Mouse (Mus musculus): ENCODE results near the gene Tmem143. TPM values are rescaled to one million over a fixed set of nuclear protein-coding genes. Genes with fewer than 3 reads are reported as not detected.

The Tmem143 gene
- polyA plus RNA-seq, 1 experiment from 2014 or later = 4.6 TPM

- Histone ChIP-seq H3K9ac (ENCODE audit: low read depth, low read length) (peak overlapping the region; percentile 72), H3K9me3 (ENCODE audit: control insufficient read depth, low read length) (no peaks in the 10 kb centered on the region), H3K4me1 (replicated peaks; ENCODE audit: control insufficient read depth, insufficient read depth, low read length) (peaks cover 15% of the 10 kb centered on the region), H3K4me3 (ENCODE audit: low read depth, low read length) (peak overlapping the region; percentile 46), H3K27ac (ENCODE audit: low read depth, low read length) (peak overlapping the region; percentile 8; the same call in 1 of the 2 replicates), H3K4me2 (replicated peaks; ENCODE audit: low read depth, low read length) (peak overlapping the region; percentile 69), H3K27me3 (ENCODE audit: control insufficient read depth, insufficient read depth, low read length) (peaks cover 38% of the 10 kb centered on the region), H3K36me3 (ENCODE audit: control insufficient read depth, insufficient read depth, low read length) (no peaks in the 10 kb centered on the region)
- peak; percentile 63 for ATAC-seq (ENCODE audit: low FRiP score)
- DNase-seq (ENCODE audit: low spot score) = peak; percentile 95
- under 1% methylated on average over 110 of the region's 117 CpGs for WGBS
Measured at GRCm38 (mm10) chr7:45865925-45866910, 30.5 kb upstream of the Tmem143 start.

- H3K4me2 ChIP-seq (replicated peaks; ENCODE audit: low read depth, low read length) = peak overlapping the region; percentile 6; the same call in 1 of the 2 replicates
- ATAC-seq (ENCODE audit: low FRiP score) (peak; percentile 7; the same call in 1 of the 2 replicates), DNase-seq (ENCODE audit: low spot score) (peak; percentile 45)
- H3K4me3 ChIP-seq (ENCODE audit: low read depth, low read length) = no peak overlapping the region
- peaks cover 39% of the 10 kb centered on the region for H3K27me3 ChIP-seq (ENCODE audit: control insufficient read depth, insufficient read depth, low read length)
- H3K9me3 ChIP-seq (ENCODE audit: control insufficient read depth, low read length) = no peaks in the 10 kb centered on the region
- 12% methylated on average over 2 of the region's 2 CpGs for WGBS
- no peaks in the 10 kb centered on the region for H3K36me3 ChIP-seq (ENCODE audit: control insufficient read depth, insufficient read depth, low read length)
- no peak overlapping the region for H3K27ac ChIP-seq (ENCODE audit: low read depth, low read length)
- H3K4me1 ChIP-seq (replicated peaks; ENCODE audit: control insufficient read depth, insufficient read depth, low read length) = peaks cover 15% of the 10 kb centered on the region
- 0 out of 2 replicates have a peak overlapping the region, but pooled peaks have one; percentile 20 for H3K9ac ChIP-seq (ENCODE audit: low read depth, low read length)
Measured at GRCm38 (mm10) chr7:45867871-45868270, 28.9 kb upstream of the Tmem143 start.

GRCm38 (mm10) chr7:45869107-45869670 lies 27.6 kb upstream of the Tmem143 start:
- no peaks in the 10 kb centered on the region for H3K36me3 ChIP-seq (ENCODE audit: control insufficient read depth, insufficient read depth, low read length)
- H3K4me1 ChIP-seq (replicated peaks; ENCODE audit: control insufficient read depth, insufficient read depth, low read length) = peaks cover 15% of the 10 kb centered on the region

DNA sequence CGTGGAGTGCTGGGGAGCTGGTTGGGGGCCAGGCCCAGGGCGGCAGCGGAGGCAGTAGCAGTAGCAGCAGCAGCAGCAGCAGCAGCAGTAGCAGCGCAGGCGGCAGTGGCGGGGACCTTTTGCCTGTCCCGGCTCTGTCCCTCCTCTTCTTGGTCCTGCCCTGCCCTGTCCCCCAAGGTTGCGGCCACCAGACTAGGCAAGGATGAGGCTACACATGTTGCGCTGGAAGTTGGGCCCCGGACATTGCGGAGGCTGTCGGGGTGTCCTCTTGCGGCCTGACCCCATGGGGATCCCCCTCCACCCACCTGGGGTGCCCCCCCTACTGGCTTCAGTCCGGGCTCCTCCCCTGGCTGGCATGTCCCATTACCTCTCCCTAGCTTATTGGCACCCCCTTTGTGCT lies 27.0 kb upstream of the Tmem143 start:
- H3K27me3 ChIP-seq (ENCODE audit: control insufficient read depth, insufficient read depth, low read length) = peaks cover 39% of the 10 kb centered on the region
- no peak overlapping the region for H3K27ac ChIP-seq (ENCODE audit: low read depth, low read length)
- WGBS = under 1% methylated on average over 13 of the region's 14 CpGs
- peak; percentile 27 for DNase-seq (ENCODE audit: low spot score)
- peak overlapping the region; percentile 56 for H3K4me2 ChIP-seq (replicated peaks; ENCODE audit: low read depth, low read length)
- H3K4me3 ChIP-seq (ENCODE audit: low read depth, low read length) = peak overlapping the region; percentile 28
- peak overlapping the region; percentile 50 for H3K9ac ChIP-seq (ENCODE audit: low read depth, low read length)
- H3K4me1 ChIP-seq (replicated peaks; ENCODE audit: control insufficient read depth, insufficient read depth, low read length) = peaks cover 15% of the 10 kb centered on the region
- H3K9me3 ChIP-seq (ENCODE audit: control insufficient read depth, low read length) = no peaks in the 10 kb centered on the region
- ATAC-seq (ENCODE audit: low FRiP score) = no peak
- no peaks in the 10 kb centered on the region for H3K36me3 ChIP-seq (ENCODE audit: control insufficient read depth, insufficient read depth, low read length)

More at GRCm38 (mm10) chr7:45869107-45869670, 27.6 kb upstream of the Tmem143 start:
- Histone ChIP-seq H3K4me2 (replicated peaks; ENCODE audit: low read depth, low read length) (peak overlapping the region; percentile 56), H3K9me3 (ENCODE audit: control insufficient read depth, low read length) (no peaks in the 10 kb centered on the region), H3K4me3 (ENCODE audit: low read depth, low read length) (peak overlapping the region; percentile 28), H3K27ac (ENCODE audit: low read depth, low read length) (no peak overlapping the region), H3K9ac (ENCODE audit: low read depth, low read length) (peak overlapping the region; percentile 50), H3K27me3 (ENCODE audit: control insufficient read depth, insufficient read depth, low read length) (peaks cover 39% of the 10 kb centered on the region)
- WGBS = 14% methylated on average over 8 of the region's 8 CpGs
- ATAC-seq (ENCODE audit: low FRiP score) = no peak
- peak; percentile 42 for DNase-seq (ENCODE audit: low spot score)

DNA sequence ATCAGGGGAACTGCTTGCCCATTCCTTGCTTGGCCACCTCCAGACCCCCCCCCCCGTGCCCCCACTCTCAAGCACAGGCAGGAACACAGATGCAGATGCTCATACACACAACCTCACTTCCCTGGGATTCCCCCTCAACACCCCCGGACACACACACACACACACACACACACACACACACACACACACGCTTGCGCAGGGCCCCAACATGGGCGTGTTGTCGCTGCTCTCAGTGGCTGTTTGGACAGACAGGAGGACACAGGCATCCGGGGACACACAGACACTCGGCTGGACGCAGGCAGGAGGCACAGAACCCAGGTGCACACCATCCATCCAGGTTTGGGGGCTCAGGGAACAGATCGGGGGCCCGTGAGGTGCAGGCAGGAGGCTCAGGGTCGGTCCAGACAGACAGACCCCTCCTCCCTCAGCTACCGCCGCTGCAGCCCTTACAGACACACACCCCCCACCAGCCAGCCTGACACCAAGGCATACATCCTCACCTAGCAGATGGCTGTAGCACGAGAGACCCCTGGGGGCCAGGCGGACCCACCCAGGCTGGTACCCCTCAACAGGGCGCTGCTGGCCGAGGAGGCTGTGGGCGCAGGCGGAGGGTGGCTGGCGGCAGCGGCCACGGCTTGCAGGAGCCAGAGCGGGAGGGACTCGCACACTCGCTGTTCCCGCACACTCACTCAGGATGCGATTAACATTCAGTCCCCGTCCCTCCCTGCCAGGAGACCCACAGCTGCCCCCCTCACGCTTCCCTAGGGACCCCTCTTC lies 26.3 kb upstream of the Tmem143 start:
- H3K27ac ChIP-seq (ENCODE audit: low read depth, low read length) = 0 out of 2 replicates have a peak overlapping the region, but pooled peaks have one; percentile 17
- peaks cover 15% of the 10 kb centered on the region for H3K4me1 ChIP-seq (replicated peaks; ENCODE audit: control insufficient read depth, insufficient read depth, low read length)
- DNase-seq (ENCODE audit: low spot score) = peak; percentile 48

GRCm38 (mm10) chr7:45872624-45873023 lies 24.1 kb upstream of the Tmem143 start, which contains the start of gene Kdelr1:
Kdelr1 (plus strand) TSS chr7:45872772.
- peaks cover 29% of the 10 kb centered on the region for H3K27me3 ChIP-seq (ENCODE audit: control insufficient read depth, insufficient read depth, low read length)
- DNase-seq (ENCODE audit: low spot score) = peak; percentile 96
- H3K9ac ChIP-seq (ENCODE audit: low read depth, low read length) = peak within 1 kb of the TSS; percentile 93
- H3K27ac ChIP-seq (ENCODE audit: low read depth, low read length) = peak within 1 kb of the TSS; percentile 65
- H3K9me3 ChIP-seq (ENCODE audit: control insufficient read depth, low read length) = no peaks in the 10 kb centered on the region
- peaks cover 5% of the 10 kb centered on the region; the same call in 1 of the 2 replicates for H3K36me3 ChIP-seq (ENCODE audit: control insufficient read depth, insufficient read depth, low read length)
- H3K4me3 ChIP-seq (ENCODE audit: low read depth, low read length) = peak within 1 kb of the TSS; percentile 79
- ATAC-seq (ENCODE audit: low FRiP score) = peak; percentile 76
- peaks cover 15% of the 10 kb centered on the region for H3K4me1 ChIP-seq (replicated peaks; ENCODE audit: control insufficient read depth, insufficient read depth, low read length)
- 1% methylated on average over 16 of the region's 18 CpGs for WGBS
- peak within 1 kb of the TSS; percentile 79 for H3K4me2 ChIP-seq (replicated peaks; ENCODE audit: low read depth, low read length)

More for the DNA sequence above, 26.3 kb upstream of the Tmem143 start:
- H3K27me3 ChIP-seq (ENCODE audit: control insufficient read depth, insufficient read depth, low read length) = peaks cover 39% of the 10 kb centered on the region
- H3K9ac ChIP-seq (ENCODE audit: low read depth, low read length) = peak overlapping the region; percentile 45
- under 1% methylated on average over 26 of the region's 30 CpGs for WGBS
- peak overlapping the region; percentile 28 for H3K4me3 ChIP-seq (ENCODE audit: low read depth, low read length)
- no peak for ATAC-seq (ENCODE audit: low FRiP score)
- no peaks in the 10 kb centered on the region for H3K36me3 ChIP-seq (ENCODE audit: control insufficient read depth, insufficient read depth, low read length)
- no peaks in the 10 kb centered on the region for H3K9me3 ChIP-seq (ENCODE audit: control insufficient read depth, low read length)
- peak overlapping the region; percentile 56 for H3K4me2 ChIP-seq (replicated peaks; ENCODE audit: low read depth, low read length)

GRCm38 (mm10) chr7:45873061-45873947 lies 23.4 kb upstream of the Tmem143 start:
- Histone ChIP-seq H3K9ac (ENCODE audit: low read depth, low read length) (peak overlapping the region; percentile 93), H3K27ac (ENCODE audit: low read depth, low read length) (peak overlapping the region; percentile 65), H3K36me3 (ENCODE audit: control insufficient read depth, insufficient read depth, low read length) (peaks cover 5% of the 10 kb centered on the region; the same call in 1 of the 2 replicates), H3K27me3 (ENCODE audit: control insufficient read depth, insufficient read depth, low read length) (peaks cover 24% of the 10 kb centered on the region), H3K4me3 (ENCODE audit: low read depth, low read length) (peak overlapping the region; percentile 79), H3K9me3 (ENCODE audit: control insufficient read depth, low read length) (no peaks in the 10 kb centered on the region), H3K4me2 (replicated peaks; ENCODE audit: low read depth, low read length) (peak overlapping the region; percentile 79), H3K4me1 (replicated peaks; ENCODE audit: control insufficient read depth, insufficient read depth, low read length) (peaks cover 12% of the 10 kb centered on the region)
- DNase-seq (ENCODE audit: low spot score) (peak; percentile 73), ATAC-seq (ENCODE audit: low FRiP score) (peak; percentile 50)
- WGBS = 3% methylated on average over 28 of the region's 28 CpGs

Data from hindbrain, embryonic 11.5 days (tissue).